Mouse (Mus musculus): ENCODE data around the gene Cdk13. TPM values are rescaled to one million over a fixed set of nuclear protein-coding genes. Genes with fewer than 3 reads are reported as not detected.

Gene Cdk13
- total RNA-seq, 2 experiments from 2014 or later = 38.6 to 48.7 TPM

GRCm38 (mm10) chr13:17667380-17667779 lies 137.5 kb downstream of the Cdk13 start:
- no peak for ATAC-seq (replicated peaks; ENCODE audit: low FRiP score, poor library complexity, severe bottlenecking)

Other genes starting within 250 kb of the Cdk13 start
- 33.0 and 34.1 TPM in 2 replicates for gene Mplkip, start 109.9 kb downstream of the Cdk13 start, total RNA-seq (2015; ENCODE audit: low replicate concordance)
- gene Mplkip, start 109.9 kb downstream of the Cdk13 start, total RNA-seq (2017; ENCODE audit: low replicate concordance) = 12.5 and 21.8 TPM in 2 replicates
- gene Sugct, start 109.5 kb downstream of the Cdk13 start, total RNA-seq (2015; ENCODE audit: low replicate concordance) = 0.38 TPM in 1 of 2 replicates, not detected in the other
- not detected in 2 replicates for gene Sugct, start 109.5 kb downstream of the Cdk13 start, total RNA-seq (2017; ENCODE audit: low replicate concordance)
- gene Rala, start 139.1 kb upstream of the Cdk13 start, total RNA-seq (2015; ENCODE audit: low replicate concordance) = 7.1 and 12.1 TPM in 2 replicates
- 5.9 and 6.6 TPM in 2 replicates for gene Rala, start 139.1 kb upstream of the Cdk13 start, total RNA-seq (2017; ENCODE audit: low replicate concordance)
- gene Yae1d1, start 188.3 kb upstream of the Cdk13 start, total RNA-seq (2015; ENCODE audit: low replicate concordance) = 0.77 and 1.9 TPM in 2 replicates
- 0.68 and 1.7 TPM in 2 replicates for gene Yae1d1, start 188.3 kb upstream of the Cdk13 start, total RNA-seq (2017; ENCODE audit: low replicate concordance)

All from erythroblast, adult 5-6 weeks (primary cell).